Mouse (Mus musculus) lung, postnatal 0 days (tissue): ENCODE measurements around the gene Ppih. TPM values are rescaled to one million over a fixed set of nuclear protein-coding genes. Genes with fewer than 3 reads are reported as not detected.
A peak's percentile ranks its signal among the peaks of the same experiment; 100 is the strongest.
"Not testable (repeated sequence)": the region's sequence is repeated elsewhere in the genome, so short reads cannot be mapped to it uniquely, and the experiment has no call there.

Source experiments
- ATAC-seq: fragments of 200-750 bp; cut with Nextera tagmentation; 2 replicates; pipeline ENCODE4 v1.8.0; 2017; ENCODE audit warnings: moderate library complexity
- DNase-seq: peaks from one replicate; pipeline ENCODE4 v3.0.0-alpha.2; 2016; ENCODE audit warnings: low spot score
- H3K27ac ChIP-seq: fragments of 300-500 bp; sonication (generic); 2 replicates; pipeline ENCODE4 v1.5.1; 2014; ENCODE audit warnings: antibody characterized with exemption, mild to moderate bottlenecking, low read length, mixed read lengths
- H3K27me3 ChIP-seq: fragments of 300-500 bp; sonication (generic); replicated peaks from 2 replicates; pipeline ENCODE4 v1.6.1; 2014; ENCODE audit warnings: low read length, mixed read lengths; ENCODE audit not compliant: insufficient read depth
- H3K36me3 ChIP-seq: fragments of 300-500 bp; sonication (generic); 2 replicates; pipeline ENCODE4 v1.6.1; 2014; ENCODE audit warnings: low read length, mixed read lengths; ENCODE audit not compliant: insufficient read depth
- H3K4me1 ChIP-seq: fragments of 300-500 bp; sonication (generic); 2 replicates; pipeline ENCODE4 v1.6.1; 2014; ENCODE audit warnings: antibody characterized with exemption, low read depth, low read length, mixed read lengths; ENCODE audit not compliant: insufficient read depth
- H3K4me2 ChIP-seq: fragments of 300-500 bp; sonication (generic); replicated peaks from 2 replicates; pipeline ENCODE4 v1.6.1; 2014; ENCODE audit warnings: low read depth, mild to moderate bottlenecking, low read length, moderate library complexity, mixed read lengths
- H3K4me3 ChIP-seq: fragments of 300-500 bp; sonication (generic); 2 replicates; pipeline ENCODE4 v1.5.1; 2014; ENCODE audit warnings: low read depth, low read length
- H3K9ac ChIP-seq: fragments of 300-500 bp; sonication (generic); replicated peaks from 2 replicates; pipeline ENCODE4 v1.6.1; 2014; ENCODE audit warnings: low read depth, mild to moderate bottlenecking
- H3K9me3 ChIP-seq: fragments of 300-500 bp; sonication (generic); 2 replicates; pipeline ENCODE4 v1.6.1; 2016; ENCODE audit warnings: low read length, mixed read lengths
- CTCF ChIP-seq: IDR thresholded peaks from 2 replicates; pipeline ENCODE4 v1.5.1; 2016; ENCODE audit warnings: antibody characterized with exemption, mild to moderate bottlenecking
- EP300 ChIP-seq: IDR thresholded peaks from 2 replicates; pipeline ENCODE4 v1.6.1; 2016; ENCODE audit warnings: antibody characterized with exemption, mild to moderate bottlenecking, control low read depth
- WGBS: fragments of 180-500 bp; shearing (Covaris S2); extraction: QIAGEN DNeasy Blood & Tissue Kit; methylation state at CpG from one replicate; pipeline ENCODE4 v1.1.7; 2014; 5-methylcytosine and 5-hydroxymethylcytosine counted together
- polyA plus RNA-seq: library from polyadenylated mRNA; unstranded; fragments of >200 nt; fragmentation: Nextera tagmentation; extraction: Ambion mirVana; gene quantifications from 2 replicates; pipeline ENCODE4 v1.2.1, GENCODE M21; 2015

Gene Ppih
- polyA plus RNA-seq, 1 experiment from 2014 or later: 25.7 TPM

GRCm38 (mm10) chr4:119293574-119294258, 26.6 kb downstream of the Ppih start:
- peak; percentile 25 for ATAC-seq
- H3K9me3 ChIP-seq: no peaks in the 10 kb centered on the region
- no peaks in the 10 kb centered on the region for H3K4me1 ChIP-seq
- peak overlapping the region; percentile 60 for H3K9ac ChIP-seq
- H3K4me2 ChIP-seq: peak overlapping the region; percentile 96
- H3K4me3 ChIP-seq: peak overlapping the region; percentile 87
- peak; percentile 30 for DNase-seq
- WGBS: under 1% methylated on average over 32 of the region's 80 CpGs
- TF ChIP-seq CTCF (no peak), EP300 (no peak)
- H3K36me3 ChIP-seq: no peaks in the 10 kb centered on the region
- no peaks in the 10 kb centered on the region for H3K27me3 ChIP-seq
- peak overlapping the region; percentile 74 for H3K27ac ChIP-seq

- Histone ChIP-seq H3K4me3 (peak overlapping the region; percentile 87), H3K27ac (peak overlapping the region; percentile 74), H3K4me1 (no peaks in the 10 kb centered on the region), H3K36me3 (no peaks in the 10 kb centered on the region), H3K9me3 (no peaks in the 10 kb centered on the region), H3K27me3 (no peaks in the 10 kb centered on the region), H3K4me2 (peak overlapping the region; percentile 96), H3K9ac (peak overlapping the region; percentile 60)
- no peak for ATAC-seq
- under 1% methylated on average over 24 of the region's 24 CpGs for WGBS
- TF ChIP-seq CTCF: no peak
- peak; percentile 27; the same call in 1 of the 2 replicates for TF ChIP-seq EP300
- DNase-seq: peak; percentile 76
Observed at GRCm38 (mm10) chr4:119292771-119293573, 27.4 kb downstream of the Ppih start.

GRCm38 (mm10) chr4:119291921-119292320, 28.4 kb downstream of the Ppih start:
- DNase-seq: no peak
- TF ChIP-seq EP300: no peak
- TF ChIP-seq CTCF: no peak
- Histone ChIP-seq H3K4me1 (no peaks in the 10 kb centered on the region), H3K4me3 (peak overlapping the region; percentile 87; the same call in 1 of the 2 replicates), H3K4me2 (peak overlapping the region; percentile 96), H3K27ac (no peak overlapping the region), H3K9ac (no peak overlapping the region), H3K36me3 (no peaks in the 10 kb centered on the region), H3K27me3 (no peaks in the 10 kb centered on the region), H3K9me3 (no peaks in the 10 kb centered on the region)
- 76% methylated on average over 1 of the region's 1 CpGs for WGBS
- ATAC-seq: no peak

- Histone ChIP-seq H3K27me3 (no peaks in the 10 kb centered on the region), H3K4me2 (no peak overlapping the region), H3K4me3 (no peak overlapping the region), H3K27ac (0 out of 2 replicates have a peak overlapping the region, but pooled peaks have one; percentile 28), H3K9ac (no peak overlapping the region), H3K36me3 (peaks cover 13% of the 10 kb centered on the region; the same call in 1 of the 2 replicates), H3K9me3 (no peaks in the 10 kb centered on the region), H3K4me1 (no peaks in the 10 kb centered on the region; the same call in 1 of the 2 replicates)
- ATAC-seq: peak; percentile 21; the same call in 1 of the 2 replicates
- no peak for TF ChIP-seq CTCF
- TF ChIP-seq EP300: no peak
- 18% methylated on average over 2 of the region's 2 CpGs for WGBS
- peak; percentile 52 for DNase-seq
Observed at GRCm38 (mm10) chr4:119285336-119285735, 35.0 kb downstream of the Ppih start.

- ATAC-seq: no peak
- TF ChIP-seq EP300 (no peak), CTCF (no peak)
- no peaks in the 10 kb centered on the region for H3K27me3 ChIP-seq
- H3K36me3 ChIP-seq: peaks cover 13% of the 10 kb centered on the region; the same call in 1 of the 2 replicates
- H3K9me3 ChIP-seq: no peaks in the 10 kb centered on the region
- no peak for DNase-seq
- H3K27ac ChIP-seq: no peak overlapping the region
- H3K4me1 ChIP-seq: no peaks in the 10 kb centered on the region; the same call in 1 of the 2 replicates
- 56% methylated on average over 1 of the region's 1 CpGs for WGBS
- no peak overlapping the region for H3K4me2 ChIP-seq
- no peak overlapping the region for H3K9ac ChIP-seq
- no peak overlapping the region for H3K4me3 ChIP-seq
Observed at GRCm38 (mm10) chr4:119284861-119285260, 35.5 kb downstream of the Ppih start.

GRCm38 (mm10) chr4:119278784-119279183, 41.6 kb downstream of the Ppih start:
- not testable (repeated sequence) for H3K4me3 ChIP-seq, H3K9me3 ChIP-seq, H3K27me3 ChIP-seq, H3K9ac ChIP-seq, H3K4me2 ChIP-seq, ATAC-seq, DNase-seq, H3K27ac ChIP-seq, H3K4me1 ChIP-seq
- peaks cover 30% of the 10 kb centered on the region; the same call in 1 of the 2 replicates for H3K36me3 ChIP-seq
- 89% methylated on average over 15 of the region's 15 CpGs for WGBS
